Mouse (Mus musculus): ENCODE measurements around the gene Arhgap31. TPM values are rescaled to one million over a fixed set of nuclear protein-coding genes. Genes with fewer than 3 reads are reported as not detected.

Arhgap31 gene
- polyA plus RNA-seq, 1 experiment from 2014 or later = 36.1 TPM

DNA sequence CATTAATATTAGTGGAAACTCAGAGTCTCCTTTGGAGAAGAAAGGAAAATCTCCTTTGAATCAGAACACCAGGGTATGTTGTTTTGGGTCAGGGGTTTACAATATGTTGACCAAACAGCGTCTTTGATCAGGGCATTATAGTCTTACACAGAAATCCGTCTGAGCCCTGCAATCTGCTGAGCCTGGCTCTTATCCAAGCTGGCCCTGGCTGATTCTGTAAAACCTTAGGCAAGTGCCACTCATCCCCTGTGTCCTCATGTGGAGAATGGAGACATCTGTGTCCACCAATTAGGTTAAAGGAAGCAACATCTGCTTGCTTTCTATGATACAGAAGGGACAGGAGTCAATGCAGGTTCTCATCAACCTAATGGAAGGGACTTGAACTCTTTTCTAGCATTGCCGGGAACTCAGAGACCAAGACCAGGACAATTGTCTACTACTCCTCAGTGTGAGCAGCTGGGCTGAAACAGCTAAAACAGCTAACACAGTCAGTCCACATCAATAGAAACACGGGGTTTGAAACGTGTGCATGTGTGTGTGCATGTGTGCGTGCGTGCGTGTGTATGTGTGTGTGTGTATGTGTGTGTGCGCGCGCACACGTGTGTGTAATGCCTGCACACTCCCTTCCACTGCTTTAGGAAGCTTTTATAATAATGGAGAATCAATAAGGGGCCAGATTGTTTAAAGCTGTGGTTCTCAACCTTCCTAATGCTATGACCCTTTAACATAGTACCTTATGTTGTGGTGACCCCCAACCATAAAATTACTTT lies 42.3 kb downstream of the Arhgap31 start:
- WGBS = 83% methylated on average over 12 of the region's 12 CpGs
- no peaks in the 10 kb centered on the region for H3K9me3 ChIP-seq (replicated peaks)
- no peak overlapping the region for H3K9ac ChIP-seq
- H3K27me3 ChIP-seq = no peaks in the 10 kb centered on the region
- peaks cover 10% of the 10 kb centered on the region; the same call in 1 of the 2 replicates for H3K36me3 ChIP-seq
- no peak overlapping the region for H3K4me3 ChIP-seq
- peaks cover 86% of the 10 kb centered on the region for H3K4me1 ChIP-seq (replicated peaks)
- peak overlapping the region; percentile 20 for H3K27ac ChIP-seq
- ATAC-seq (replicated peaks; ENCODE audit: insufficient number of reproducible peaks, insufficient read depth, low FRiP score, low read depth) = no peak
- H3K4me2 ChIP-seq = no peak overlapping the region

GRCm38 (mm10) chr16:38668871-38669675 lies 44.0 kb downstream of the Arhgap31 start:
- Histone ChIP-seq H3K36me3 (peaks cover 6% of the 10 kb centered on the region; the same call in 1 of the 2 replicates), H3K9ac (no peak overlapping the region), H3K4me2 (no peak overlapping the region), H3K27me3 (no peaks in the 10 kb centered on the region), H3K9me3 (replicated peaks) (no peaks in the 10 kb centered on the region), H3K27ac (peak overlapping the region; percentile 55), H3K4me1 (replicated peaks) (peaks cover 74% of the 10 kb centered on the region), H3K4me3 (no peak overlapping the region)
- no peak for ATAC-seq (replicated peaks; ENCODE audit: insufficient number of reproducible peaks, insufficient read depth, low FRiP score, low read depth)
- 72% methylated on average over 8 of the region's 8 CpGs for WGBS

DNA sequence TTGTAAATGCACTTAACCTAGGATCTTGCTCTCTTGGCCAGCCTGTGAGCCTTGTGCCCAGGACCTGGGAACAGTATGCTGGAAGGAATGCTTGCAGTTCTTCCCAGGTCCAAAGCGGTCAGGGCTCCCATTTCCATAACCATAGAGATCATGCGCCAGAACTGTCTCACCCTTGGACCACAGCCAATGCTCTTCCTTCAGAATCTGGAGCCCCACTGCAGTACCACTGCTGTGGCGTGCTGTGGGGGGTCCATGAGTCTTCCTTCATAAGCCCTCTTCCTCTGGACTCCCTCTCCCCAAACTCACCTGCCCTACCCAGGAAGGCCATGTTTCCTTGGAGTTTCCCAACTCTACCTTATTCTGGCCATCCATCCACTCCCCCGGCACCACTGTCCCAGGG lies 46.6 kb downstream of the Arhgap31 start:
- Histone ChIP-seq H3K4me3 (no peak overlapping the region), H3K27me3 (no peaks in the 10 kb centered on the region), H3K36me3 (no peaks in the 10 kb centered on the region), H3K27ac (peak overlapping the region; percentile 51; the same call in 1 of the 2 replicates), H3K4me2 (no peak overlapping the region), H3K4me1 (replicated peaks) (peaks cover 53% of the 10 kb centered on the region), H3K9ac (no peak overlapping the region), H3K9me3 (replicated peaks) (no peaks in the 10 kb centered on the region)
- 0 out of 2 replicates have a peak, but pooled peaks have one; percentile 28 for ATAC-seq (replicated peaks; ENCODE audit: insufficient number of reproducible peaks, insufficient read depth, low FRiP score, low read depth)
- 69% methylated on average over 4 of the region's 4 CpGs for WGBS

DNA sequence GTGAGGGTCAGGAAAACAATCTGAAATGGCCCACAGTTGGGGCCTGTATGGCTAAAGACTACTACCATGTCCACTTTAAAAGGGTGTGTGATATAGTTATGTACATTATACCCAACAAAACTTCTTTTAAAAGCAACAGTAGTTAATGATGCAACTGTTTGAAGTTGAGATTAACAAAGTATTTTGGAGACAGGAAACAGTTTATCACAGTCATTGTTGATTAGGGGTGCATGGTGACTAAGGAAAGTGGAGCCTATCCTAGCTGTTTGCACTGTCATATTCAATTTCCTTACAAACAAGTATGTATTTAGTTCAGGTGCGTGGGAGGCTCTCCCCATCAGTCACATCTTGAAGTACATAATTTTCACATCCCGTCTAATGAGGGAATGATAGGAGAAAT lies 47.1 kb downstream of the Arhgap31 start:
- 85% methylated on average over 2 of the region's 2 CpGs for WGBS
- no peaks in the 10 kb centered on the region for H3K27me3 ChIP-seq
- H3K27ac ChIP-seq = no peak overlapping the region

GRCm38 (mm10) chr16:38662575-38662974 lies 50.5 kb downstream of the Arhgap31 start:
- H3K9ac ChIP-seq = no peak overlapping the region
- no peak for ATAC-seq (replicated peaks; ENCODE audit: insufficient number of reproducible peaks, insufficient read depth, low FRiP score, low read depth)
- WGBS = 81% methylated on average over 10 of the region's 10 CpGs
- H3K4me3 ChIP-seq = no peak overlapping the region
- peaks cover 44% of the 10 kb centered on the region for H3K4me1 ChIP-seq (replicated peaks)
- H3K27me3 ChIP-seq = no peaks in the 10 kb centered on the region
- no peak overlapping the region for H3K4me2 ChIP-seq
- H3K9me3 ChIP-seq (replicated peaks) = no peaks in the 10 kb centered on the region
- H3K27ac ChIP-seq = no peak overlapping the region
- H3K36me3 ChIP-seq = no peaks in the 10 kb centered on the region

More for the DNA sequence above, 47.1 kb downstream of the Arhgap31 start:
- no peak for ATAC-seq (replicated peaks; ENCODE audit: insufficient number of reproducible peaks, insufficient read depth, low FRiP score, low read depth)
- H3K4me2 ChIP-seq = no peak overlapping the region
- H3K36me3 ChIP-seq = no peaks in the 10 kb centered on the region
- H3K4me3 ChIP-seq = no peak overlapping the region
- H3K9ac ChIP-seq = no peak overlapping the region
- H3K4me1 ChIP-seq (replicated peaks) = peaks cover 50% of the 10 kb centered on the region
- no peaks in the 10 kb centered on the region for H3K9me3 ChIP-seq (replicated peaks)

DNA sequence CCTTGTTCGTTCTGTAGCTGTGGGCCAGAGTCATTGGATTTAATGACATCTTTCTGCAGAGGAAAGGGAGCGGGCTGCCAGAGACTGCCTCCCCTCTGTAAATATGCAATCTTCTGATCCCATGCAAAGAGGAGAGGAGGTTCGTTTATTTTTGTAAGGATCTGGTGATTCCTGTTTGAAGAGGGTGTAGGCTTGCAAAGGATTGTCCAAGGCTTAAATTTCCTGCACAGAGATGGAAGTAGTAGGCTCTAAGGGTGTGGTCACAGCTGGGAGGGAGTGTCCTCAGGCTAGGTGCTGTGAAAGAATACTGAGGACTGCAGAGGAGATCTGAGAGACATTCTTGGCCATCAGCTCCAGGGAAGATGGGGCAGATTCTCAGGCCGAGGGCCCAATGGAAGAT lies 58.8 kb downstream of the Arhgap31 start:
- Histone ChIP-seq H3K36me3 (no peaks in the 10 kb centered on the region), H3K9ac (no peak overlapping the region), H3K9me3 (replicated peaks) (no peaks in the 10 kb centered on the region), H3K4me3 (no peak overlapping the region), H3K4me2 (peak overlapping the region; percentile 48), H3K4me1 (replicated peaks) (peaks cover 64% of the 10 kb centered on the region), H3K27me3 (no peaks in the 10 kb centered on the region), H3K27ac (peak overlapping the region; percentile 92)
- no peak for ATAC-seq (replicated peaks; ENCODE audit: insufficient number of reproducible peaks, insufficient read depth, low FRiP score, low read depth)
- 31% methylated on average over 4 of the region's 4 CpGs for WGBS

DNA sequence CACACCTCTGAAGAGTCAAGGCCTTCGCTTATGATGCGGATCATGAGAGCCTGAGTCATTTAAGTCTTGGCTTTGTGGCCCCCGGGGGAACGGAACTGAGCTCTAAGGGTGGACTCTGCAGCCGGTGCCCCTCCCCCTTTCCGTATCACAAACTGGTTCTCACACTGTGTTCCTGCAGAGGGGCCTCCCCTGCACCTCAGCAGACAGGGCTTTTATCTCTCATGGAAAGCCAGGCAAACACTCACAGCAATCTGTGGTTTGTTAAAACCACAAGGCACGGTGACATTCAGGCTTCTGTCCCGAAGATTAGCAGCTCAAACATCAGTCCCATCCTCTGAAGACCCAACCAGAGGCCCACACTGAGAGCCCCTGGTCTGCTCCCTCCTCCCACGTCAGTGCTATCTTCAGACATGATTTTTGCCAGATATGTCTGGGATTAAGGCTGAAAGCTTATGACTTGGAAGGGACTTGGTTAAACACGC lies 59.6 kb downstream of the Arhgap31 start:
- Histone ChIP-seq H3K4me3 (no peak overlapping the region), H3K9me3 (replicated peaks) (no peaks in the 10 kb centered on the region), H3K4me2 (peak overlapping the region; percentile 48), H3K27me3 (no peaks in the 10 kb centered on the region), H3K36me3 (no peaks in the 10 kb centered on the region), H3K27ac (peak overlapping the region; percentile 92), H3K4me1 (replicated peaks) (peaks cover 67% of the 10 kb centered on the region), H3K9ac (peak overlapping the region; percentile 32; the same call in 1 of the 2 replicates)
- 4% methylated on average over 10 of the region's 10 CpGs for WGBS
- ATAC-seq (replicated peaks; ENCODE audit: insufficient number of reproducible peaks, insufficient read depth, low FRiP score, low read depth) = peak; percentile 76

- no peak overlapping the region for H3K4me3 ChIP-seq
- H3K9ac ChIP-seq = no peak overlapping the region
- peaks cover 74% of the 10 kb centered on the region for H3K4me1 ChIP-seq (replicated peaks)
- ATAC-seq (replicated peaks; ENCODE audit: insufficient number of reproducible peaks, insufficient read depth, low FRiP score, low read depth) = no peak
- no peaks in the 10 kb centered on the region for H3K9me3 ChIP-seq (replicated peaks)
- H3K27ac ChIP-seq = peak overlapping the region; percentile 92
- H3K4me2 ChIP-seq = peak overlapping the region; percentile 48; the same call in 1 of the 2 replicates
- 54% methylated on average over 5 of the region's 5 CpGs for WGBS
- no peaks in the 10 kb centered on the region for H3K36me3 ChIP-seq
- no peaks in the 10 kb centered on the region for H3K27me3 ChIP-seq
Observed at GRCm38 (mm10) chr16:38652653-38653052, 60.4 kb downstream of the Arhgap31 start.

- peak overlapping the region; percentile 42 for H3K4me2 ChIP-seq
- peaks cover 74% of the 10 kb centered on the region for H3K4me1 ChIP-seq (replicated peaks)
- no peak overlapping the region for H3K4me3 ChIP-seq
- peak overlapping the region; percentile 92 for H3K27ac ChIP-seq
- H3K9ac ChIP-seq = no peak overlapping the region
- no peaks in the 10 kb centered on the region for H3K9me3 ChIP-seq (replicated peaks)
- 62% methylated on average over 10 of the region's 10 CpGs for WGBS
- H3K27me3 ChIP-seq = no peaks in the 10 kb centered on the region
- ATAC-seq (replicated peaks; ENCODE audit: insufficient number of reproducible peaks, insufficient read depth, low FRiP score, low read depth) = peak; percentile 33
- H3K36me3 ChIP-seq = no peaks in the 10 kb centered on the region
Observed at GRCm38 (mm10) chr16:38651721-38652231, 61.3 kb downstream of the Arhgap31 start.

DNA sequence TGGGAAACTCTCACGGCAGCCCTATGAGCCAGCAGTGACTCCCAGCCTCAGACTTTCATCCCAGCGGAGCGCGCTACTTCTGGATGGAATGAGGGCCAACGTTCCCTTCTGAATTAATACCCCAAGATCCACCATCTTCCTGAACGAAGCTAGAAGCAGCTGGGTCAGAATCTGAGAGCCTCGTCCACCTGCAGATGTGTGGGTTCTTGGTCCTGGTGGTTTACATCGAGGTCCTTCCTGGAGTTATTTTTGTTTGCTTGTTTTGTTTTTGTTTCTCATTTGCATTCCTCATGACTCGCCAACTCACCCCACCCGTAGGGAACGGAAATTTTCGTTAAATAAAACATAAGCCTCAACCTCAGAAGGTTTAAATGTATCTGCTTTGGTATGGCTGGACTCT lies 61.8 kb downstream of the Arhgap31 start:
- Histone ChIP-seq H3K27me3 (no peaks in the 10 kb centered on the region), H3K4me3 (no peak overlapping the region), H3K4me1 (replicated peaks) (peaks cover 74% of the 10 kb centered on the region), H3K9ac (no peak overlapping the region), H3K36me3 (no peaks in the 10 kb centered on the region), H3K9me3 (replicated peaks) (no peaks in the 10 kb centered on the region), H3K4me2 (peak overlapping the region; percentile 42; the same call in 1 of the 2 replicates), H3K27ac (peak overlapping the region; percentile 92)
- 65% methylated on average over 12 of the region's 12 CpGs for WGBS
- no peak for ATAC-seq (replicated peaks; ENCODE audit: insufficient number of reproducible peaks, insufficient read depth, low FRiP score, low read depth)

DNA sequence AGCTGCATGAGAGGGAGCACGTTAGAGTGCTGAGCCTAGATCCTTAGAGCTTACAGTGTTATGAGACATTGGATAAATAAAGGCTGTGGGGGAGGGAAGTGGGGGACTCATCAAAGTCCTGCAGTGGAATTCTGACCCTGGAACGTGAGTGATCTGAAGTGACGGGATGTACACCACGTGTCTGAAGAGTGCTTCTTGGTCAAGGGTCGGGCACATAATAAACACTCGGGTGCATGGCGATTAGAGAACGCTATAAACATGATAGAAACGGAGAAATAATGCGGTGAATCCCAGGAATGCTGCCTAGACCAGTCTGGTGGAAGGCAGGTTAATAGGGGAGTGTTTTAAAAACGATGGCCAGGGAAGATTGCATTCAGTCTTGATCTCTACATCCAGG lies 63.6 kb downstream of the Arhgap31 start:
- Histone ChIP-seq H3K9me3 (replicated peaks) (no peaks in the 10 kb centered on the region), H3K27ac (peak overlapping the region; percentile 78), H3K4me1 (replicated peaks) (peaks cover 76% of the 10 kb centered on the region), H3K27me3 (no peaks in the 10 kb centered on the region), H3K4me2 (no peak overlapping the region; the same call in 1 of the 2 replicates), H3K36me3 (no peaks in the 10 kb centered on the region), H3K4me3 (no peak overlapping the region), H3K9ac (no peak overlapping the region)
- WGBS = 26% methylated on average over 11 of the region's 11 CpGs
- no peak for ATAC-seq (replicated peaks; ENCODE audit: insufficient number of reproducible peaks, insufficient read depth, low FRiP score, low read depth)
